Mouse (Mus musculus) cerebellum, adult 18-20 months (tissue): ENCODE results near the gene Usp34.
"Not testable (repeated sequence)": the region's sequence is repeated elsewhere in the genome, so short reads cannot be mapped to it uniquely, and the experiment has no call there.

Experiments
- DNase-seq, 2 experiments: peaks; one replicate each; pipeline ENCODE4 v3.0.0; 2021

Usp34 gene

DNA sequence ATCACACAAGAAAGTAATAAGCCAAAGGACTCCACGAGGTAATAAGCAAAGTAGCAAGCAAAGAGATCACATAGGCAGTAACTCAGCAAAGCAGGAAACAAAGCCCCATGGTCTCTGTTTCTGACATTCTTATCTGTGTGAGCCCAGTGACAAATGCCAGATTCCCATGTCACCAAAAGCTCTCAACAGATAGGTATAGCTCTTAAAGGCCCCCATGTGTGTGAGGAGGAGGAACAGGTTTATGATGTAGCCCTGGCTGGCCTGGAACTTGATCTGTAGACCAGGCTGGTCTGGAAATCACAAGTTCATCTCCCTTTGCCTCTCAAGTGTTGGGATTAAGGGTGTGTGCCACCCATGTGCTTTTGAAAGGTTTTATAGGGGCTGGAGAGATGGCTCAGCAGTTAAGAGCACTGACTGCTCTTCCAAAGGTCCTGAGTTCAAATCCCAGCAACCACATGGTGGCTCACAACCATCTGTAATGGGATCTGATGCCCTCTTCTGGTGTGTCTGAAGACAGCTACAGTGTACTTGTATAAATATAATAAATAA lies 53.1 kb downstream of the Usp34 start:
- not testable (repeated sequence) for DNase-seq

- no peak for DNase-seq
These were observed 55.6 kb downstream of the Usp34 start for GRCm38 (mm10) chr11:23362305-23362704.

DNA sequence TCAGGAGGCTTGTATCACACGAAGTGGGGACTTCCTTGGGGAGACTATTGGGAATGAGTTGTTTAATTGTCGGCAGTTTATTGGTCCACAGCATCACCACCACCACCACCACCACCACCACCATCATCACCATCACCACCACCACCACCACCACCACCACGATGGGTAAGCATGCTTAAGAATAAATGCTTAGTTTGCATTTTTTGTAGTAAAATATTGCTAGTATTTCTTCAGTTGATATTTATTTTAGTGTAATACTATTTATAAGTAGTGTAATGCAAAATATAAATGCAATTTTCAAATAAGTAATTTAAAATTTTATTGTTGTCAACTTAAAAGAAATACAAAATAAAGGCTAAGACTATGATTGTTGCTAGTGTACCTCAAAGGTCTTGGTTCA lies 57.7 kb downstream of the Usp34 start:
- no peak for DNase-seq

DNA sequence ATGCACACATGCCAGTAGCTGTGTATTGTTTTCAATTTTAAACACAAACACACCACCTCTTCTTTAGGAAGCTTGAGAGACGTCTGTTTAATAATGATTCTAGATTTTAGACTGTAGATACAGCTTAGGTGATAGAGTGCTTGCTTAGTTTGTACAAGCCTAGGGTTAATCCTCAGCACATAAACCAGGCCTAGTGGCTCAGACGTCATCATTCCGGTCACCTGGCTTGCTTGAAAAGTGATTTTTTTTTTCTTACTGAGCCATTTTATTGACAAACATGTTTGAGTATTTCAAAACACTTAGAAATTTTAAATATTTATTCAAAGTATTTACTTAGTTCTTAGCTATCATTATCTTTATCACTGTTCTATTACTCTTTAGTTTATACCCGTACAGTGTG lies 65.3 kb downstream of the Usp34 start:
- no peak for DNase-seq

DNA sequence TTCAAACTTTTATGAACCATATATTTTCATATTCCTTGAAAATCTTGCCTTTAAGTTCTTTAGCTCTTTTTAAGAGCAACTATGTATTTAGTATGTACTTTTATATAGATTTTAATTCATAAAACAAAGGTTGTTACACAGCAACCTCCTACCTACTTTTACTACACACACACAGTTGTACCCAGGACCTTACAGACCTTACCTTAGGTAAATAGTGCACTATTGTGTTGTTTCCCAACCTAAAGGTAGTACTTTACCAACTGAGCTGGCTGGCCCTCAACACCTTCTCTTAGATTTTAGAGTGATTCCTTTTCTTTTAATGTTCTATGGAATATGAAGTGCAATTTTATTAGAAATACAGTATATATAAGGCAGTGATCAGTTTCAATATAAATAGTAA lies 65.8 kb downstream of the Usp34 start:
- DNase-seq = no peak

GRCm38 (mm10) chr11:23380055-23380454 lies 73.4 kb downstream of the Usp34 start:
- DNase-seq = no peak

- no peak for DNase-seq
These were observed 73.9 kb downstream of the Usp34 start for GRCm38 (mm10) chr11:23380595-23380994.

DNA sequence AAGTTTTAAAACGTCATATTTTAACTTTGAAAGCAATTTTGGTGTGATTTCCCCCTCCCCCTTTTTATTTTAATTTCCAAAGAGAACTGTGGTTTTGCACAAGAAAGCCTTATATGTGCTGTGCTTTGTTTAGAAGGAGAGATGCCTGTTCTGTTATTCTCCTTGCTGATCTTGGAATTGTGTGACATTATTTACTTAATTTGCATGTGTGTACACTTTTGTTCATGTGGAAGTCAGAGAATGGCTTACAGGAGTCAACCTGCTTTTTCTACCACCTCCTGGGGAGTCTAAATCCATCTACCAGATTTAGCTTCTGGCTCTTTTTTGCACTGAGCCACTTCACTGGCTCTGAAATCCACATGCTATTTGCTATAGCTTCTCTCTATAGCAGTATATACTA lies 76.1 kb downstream of the Usp34 start:
- no peak for DNase-seq

DNA sequence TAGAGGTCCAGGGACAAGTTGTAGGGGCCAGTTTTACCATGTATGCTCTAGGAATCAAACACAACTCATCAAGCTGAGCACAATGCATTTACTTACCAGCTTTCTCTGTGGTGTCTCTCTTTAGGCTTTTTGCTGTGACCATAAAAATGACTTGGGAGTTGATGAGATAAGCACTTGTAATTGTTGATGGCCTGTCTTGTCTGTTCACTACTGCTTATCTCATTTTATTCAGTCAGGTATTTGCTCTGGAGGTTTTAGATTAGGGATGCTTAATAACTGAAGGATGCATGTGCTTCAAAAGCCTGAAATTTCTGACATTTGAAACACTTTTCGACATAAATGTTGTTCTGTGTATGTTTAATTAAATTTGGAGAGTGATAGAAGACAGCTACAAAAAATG lies 83.0 kb downstream of the Usp34 start:
- DNase-seq = no peak

DNA sequence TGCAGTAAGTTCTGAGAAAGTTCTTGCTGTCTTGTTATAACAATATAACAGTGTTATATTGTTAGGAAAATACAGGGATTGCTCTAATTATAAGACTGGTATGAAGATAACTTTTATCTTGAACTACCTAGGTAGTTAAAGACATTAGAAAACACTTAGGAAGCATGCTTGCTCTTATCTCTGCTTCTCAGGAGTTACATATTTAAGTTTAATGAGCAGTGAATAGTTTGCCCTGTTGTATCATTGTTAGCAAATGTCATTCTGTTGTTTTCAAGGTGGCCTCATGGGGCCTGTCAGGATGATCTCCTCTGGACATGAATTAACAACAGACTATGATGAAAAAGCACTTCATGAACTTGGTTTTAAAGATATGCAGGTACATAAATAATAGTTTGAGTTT lies 85.9 kb downstream of the Usp34 start:
- no peak for DNase-seq

DNA sequence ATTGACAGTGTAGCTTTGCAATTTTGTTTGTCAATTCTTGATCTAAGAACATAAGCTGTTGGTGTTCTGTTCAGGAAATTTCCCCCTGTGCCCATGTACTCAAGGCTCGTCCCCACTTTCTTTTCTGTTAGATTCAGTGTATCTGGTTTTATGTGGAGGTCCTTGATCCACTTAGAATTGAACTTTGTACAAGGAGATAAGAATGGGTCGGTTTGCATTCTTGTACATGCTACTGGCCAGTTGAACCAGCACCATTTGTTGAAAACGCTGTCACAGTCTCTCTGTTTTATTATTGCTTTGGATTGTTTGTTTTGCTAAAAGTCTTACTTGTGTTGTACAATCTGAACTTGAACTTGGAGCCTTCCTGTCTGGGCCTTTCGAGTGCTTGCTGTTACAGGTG lies 89.9 kb downstream of the Usp34 start:
- no peak for DNase-seq

GRCm38 (mm10) chr11:23400978-23401776 lies 94.5 kb downstream of the Usp34 start:
- DNase-seq = no peak

DNA sequence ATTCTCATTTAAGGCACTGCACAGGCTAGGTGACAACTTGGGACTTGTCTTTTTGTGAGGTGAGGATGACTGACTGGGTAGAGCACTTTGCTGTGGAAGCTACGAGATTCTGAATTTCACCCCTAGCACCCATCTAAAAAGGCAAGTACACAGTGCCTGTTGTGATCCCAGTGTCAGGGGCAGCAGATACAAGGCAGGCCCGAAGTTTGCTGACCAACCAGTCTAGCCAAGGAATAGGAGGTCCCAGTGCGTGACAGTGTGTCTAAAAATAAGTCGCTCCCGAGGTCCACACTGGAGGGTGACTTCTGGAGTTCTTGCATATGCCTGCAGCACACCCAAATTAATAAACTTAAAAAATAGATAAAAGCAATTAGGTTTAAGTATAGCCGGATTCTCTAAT lies 121.6 kb downstream of the Usp34 start:
- DNase-seq = no peak

- no peak for DNase-seq
These were observed 123.3 kb downstream of the Usp34 start for GRCm38 (mm10) chr11:23430013-23430412.

GRCm38 (mm10) chr11:23436076-23436475 lies 129.4 kb downstream of the Usp34 start:
- peak in 1 of 2 experiments; percentile 4 for DNase-seq

DNA sequence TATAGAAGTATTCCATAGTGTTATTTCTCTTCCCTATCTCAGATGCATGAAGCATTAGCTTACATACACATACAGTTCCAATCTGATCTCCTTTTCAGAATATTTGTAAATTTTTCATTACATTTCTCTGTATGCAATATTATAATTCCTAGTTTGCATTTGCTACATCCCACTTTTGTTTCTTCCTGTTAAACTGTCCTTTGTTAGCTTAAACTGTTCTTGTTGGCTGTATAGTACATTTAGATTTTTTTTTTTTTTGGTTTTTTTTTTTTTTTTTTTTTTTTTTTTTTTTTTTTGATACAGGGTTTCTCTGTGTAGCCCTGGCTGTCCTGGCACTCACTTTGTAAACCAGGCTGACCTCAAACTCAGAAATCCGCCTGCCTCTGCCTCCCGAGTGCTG lies 159.2 kb downstream of the Usp34 start:
- not testable (repeated sequence) for DNase-seq

DNA sequence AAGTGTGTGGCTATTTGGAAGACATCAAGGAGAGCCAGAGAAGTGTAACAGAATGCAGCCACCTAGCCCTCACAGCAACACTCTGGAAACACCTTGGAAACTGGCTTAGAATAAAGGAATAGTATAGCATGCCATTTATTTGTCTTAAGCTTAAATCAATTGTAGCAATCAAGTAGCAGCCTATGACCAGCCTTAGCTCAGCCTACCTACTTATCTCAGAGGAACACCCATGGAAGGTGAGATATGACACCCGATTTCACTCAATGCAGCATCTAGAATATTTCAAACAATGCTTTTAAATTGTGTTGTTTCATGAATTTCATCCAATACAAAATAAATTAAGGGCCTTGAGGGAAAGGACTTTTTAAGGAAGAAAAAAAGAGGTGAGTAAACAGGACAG lies 183.3 kb downstream of the Usp34 start:
- no peak for DNase-seq

GRCm38 (mm10) chr11:23492048-23492790 lies 185.5 kb downstream of the Usp34 start:
- DNase-seq = no peak

- DNase-seq = no peak
These were observed 188.5 kb downstream of the Usp34 start for GRCm38 (mm10) chr11:23495231-23495630.

- peak; percentile 64 to 70 for DNase-seq
These were observed 190.0 kb downstream of the Usp34 start for GRCm38 (mm10) chr11:23496661-23497060.

GRCm38 (mm10) chr11:23497335-23497717 lies 190.6 kb downstream of the Usp34 start:
- peak; percentile 61 to 72 for DNase-seq

- DNase-seq = peak; percentile 94 to 95
These were observed 191.2 kb downstream of the Usp34 start, which contains the start of gene Ahsa2 for GRCm38 (mm10) chr11:23497718-23498509. Gene Ahsa2, minus strand, starts transcription at chr11:23498030.

- DNase-seq = no peak
These were observed 191.9 kb downstream of the Usp34 start for GRCm38 (mm10) chr11:23498609-23499008.
